Mouse (Mus musculus) liver, embryonic 12.5 days (tissue): ENCODE data around the gene Cflar. TPM values are rescaled to one million over a fixed set of nuclear protein-coding genes. Genes with fewer than 3 reads are reported as not detected.
"Not testable (repeated sequence)": the region's sequence is repeated elsewhere in the genome, so short reads cannot be mapped to it uniquely, and the experiment has no call there.

Experiments used
- ATAC-seq: fragments of 200-750 bp; cut with Nextera tagmentation; 2 replicates; pipeline ENCODE4 v1.8.0; 2017; ENCODE audit warnings: moderate number of reproducible peaks, mild to moderate bottlenecking, moderate library complexity
- H3K27ac ChIP-seq: fragments of 300-500 bp; sonication (generic); 2 replicates; pipeline ENCODE4 v1.5.1; 2016; ENCODE audit warnings: mild to moderate bottlenecking
- H3K27me3 ChIP-seq: fragments of 300-500 bp; sonication (generic); replicated peaks from 2 replicates; pipeline ENCODE4 v1.6.1; 2016; ENCODE audit warnings: mild to moderate bottlenecking, moderate library complexity
- H3K36me3 ChIP-seq: fragments of 300-500 bp; sonication (generic); 2 replicates; pipeline ENCODE4 v1.6.1; 2016; ENCODE audit warnings: mild to moderate bottlenecking, moderate library complexity
- H3K4me1 ChIP-seq: fragments of 300-500 bp; sonication (generic); 2 replicates; pipeline ENCODE4 v1.6.1; 2016
- H3K4me2 ChIP-seq: fragments of 300-500 bp; sonication (generic); 2 replicates; pipeline ENCODE4 v1.6.1; 2016; ENCODE audit warnings: mild to moderate bottlenecking, moderate library complexity
- H3K4me3 ChIP-seq: fragments of 300-500 bp; sonication (generic); 2 replicates; pipeline ENCODE4 v1.5.1; 2016; ENCODE audit warnings: mild to moderate bottlenecking, moderate library complexity
- H3K9ac ChIP-seq: fragments of 300-500 bp; sonication (generic); 2 replicates; pipeline ENCODE4 v1.6.1; 2016; ENCODE audit warnings: mild to moderate bottlenecking, moderate library complexity
- H3K9me3 ChIP-seq: fragments of 300-500 bp; sonication (generic); replicated peaks from 2 replicates; pipeline ENCODE4 v1.6.1; 2016; ENCODE audit warnings: mild to moderate bottlenecking, moderate library complexity
- WGBS: fragments of 180-500 bp; shearing (Covaris S2); methylation state at CpG from one replicate; pipeline ENCODE4 v1.1.7; 2016; ENCODE audit not compliant: insufficient replicate concordance; 5-methylcytosine and 5-hydroxymethylcytosine counted together
- polyA plus RNA-seq: library from polyadenylated mRNA; unstranded; fragments of >200 nt; fragmentation: Nextera tagmentation; extraction: Ambion mirVana; gene quantifications from 2 replicates; pipeline ENCODE4 v1.2.1, GENCODE M21; 2016

Cflar gene
- polyA plus RNA-seq = 17.1 and 19.0 TPM in 2 replicates

DNA sequence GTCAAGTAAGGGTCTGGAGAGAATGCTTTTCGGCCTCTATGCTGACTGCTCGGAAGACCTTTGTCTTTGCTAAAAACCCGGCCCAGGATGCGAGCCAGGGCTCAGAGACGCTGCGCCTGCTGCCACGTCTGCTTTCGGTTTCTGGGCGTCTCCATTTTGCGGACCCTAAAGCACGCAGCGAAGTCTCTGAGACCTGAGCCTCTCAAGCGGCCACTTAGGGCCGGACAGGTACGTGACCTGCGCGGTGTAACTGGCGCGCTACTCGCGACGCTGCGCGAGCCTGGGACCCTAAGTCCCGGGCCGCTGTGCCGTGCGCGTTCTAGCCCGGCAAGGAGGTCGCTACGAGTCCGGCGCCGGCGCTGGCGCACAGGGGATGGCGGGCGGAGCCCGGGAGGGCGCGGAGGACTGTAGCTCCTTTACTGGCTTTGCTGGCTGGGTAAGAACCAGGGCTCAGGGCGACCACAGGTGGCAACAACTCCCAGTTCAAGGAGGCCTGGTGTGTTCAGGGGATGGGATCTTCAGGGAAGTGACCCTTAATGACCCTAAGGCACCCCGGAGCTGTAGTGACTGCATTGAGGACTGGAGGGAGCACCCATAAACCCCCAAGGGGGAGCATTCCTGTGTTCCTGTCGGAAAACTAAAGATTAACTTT is at the start of gene Cflar:
Gene Cflar, plus strand, starts transcription at position 144 of the 652 bp plus-strand sequence.
- Histone ChIP-seq H3K9ac (peak within 1 kb of the TSS; percentile 91), H3K4me3 (peak within 1 kb of the TSS; percentile 81), H3K4me1 (peaks cover 43% of the 10 kb centered on the region), H3K27ac (peak within 1 kb of the TSS; percentile 97), H3K36me3 (peaks cover 19% of the 10 kb centered on the region), H3K9me3 (no peaks in the 10 kb centered on the region), H3K4me2 (peak within 1 kb of the TSS; percentile 76), H3K27me3 (no peaks in the 10 kb centered on the region)
- peak; percentile 68 for ATAC-seq
- under 1% methylated on average over 45 of the region's 45 CpGs for WGBS

DNA sequence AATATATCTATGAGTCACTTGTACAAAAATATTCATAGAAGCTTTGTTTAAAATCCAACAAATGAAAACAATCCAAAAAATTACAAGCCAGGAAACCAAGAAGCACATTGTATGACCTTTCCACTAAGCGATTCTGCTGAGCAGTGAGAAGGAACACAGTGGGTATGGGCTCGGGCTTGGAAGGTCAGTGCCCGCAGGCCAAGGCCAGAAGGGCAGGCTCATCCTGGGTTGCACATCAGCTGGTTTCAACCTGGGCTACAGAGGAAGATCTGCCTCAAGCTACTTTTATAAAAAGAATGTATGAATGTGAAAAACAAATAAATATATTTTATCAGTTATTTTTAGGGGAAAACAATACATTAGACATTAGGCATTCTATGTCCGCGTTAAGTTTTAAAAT is 48.6 kb upstream of the Cflar start:
- H3K27me3 ChIP-seq, H3K9me3 ChIP-seq, H3K4me1 ChIP-seq, H3K9ac ChIP-seq, ATAC-seq, H3K4me3 ChIP-seq, H3K27ac ChIP-seq, H3K4me2 ChIP-seq, H3K36me3 ChIP-seq: not testable (repeated sequence)
- WGBS = 78% methylated on average over 5 of the region's 5 CpGs

DNA sequence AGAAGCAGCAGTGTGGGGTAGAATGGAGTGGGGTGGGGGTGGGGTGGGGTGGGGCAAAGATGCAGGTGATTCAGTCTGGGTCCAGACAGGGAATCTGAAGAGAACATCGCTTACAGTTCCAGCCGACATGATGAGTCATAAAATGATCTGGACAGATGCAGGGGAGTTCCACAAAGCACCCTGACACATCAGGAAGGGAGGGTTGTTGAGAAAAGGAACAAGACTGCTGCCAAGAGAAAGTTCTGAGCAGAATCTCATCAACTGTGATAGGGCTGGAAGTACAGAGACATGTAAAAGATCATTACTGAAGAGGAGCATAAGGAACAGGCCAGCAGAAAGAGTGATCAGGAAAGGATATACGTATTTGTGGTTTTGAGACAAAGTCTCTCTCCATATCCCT is 47.9 kb upstream of the Cflar start:
- ATAC-seq, H3K27me3 ChIP-seq, H3K9ac ChIP-seq, H3K27ac ChIP-seq, H3K4me2 ChIP-seq, H3K4me1 ChIP-seq, H3K9me3 ChIP-seq, H3K4me3 ChIP-seq, H3K36me3 ChIP-seq: not testable (repeated sequence)
- 56% methylated on average over 3 of the region's 3 CpGs for WGBS

DNA sequence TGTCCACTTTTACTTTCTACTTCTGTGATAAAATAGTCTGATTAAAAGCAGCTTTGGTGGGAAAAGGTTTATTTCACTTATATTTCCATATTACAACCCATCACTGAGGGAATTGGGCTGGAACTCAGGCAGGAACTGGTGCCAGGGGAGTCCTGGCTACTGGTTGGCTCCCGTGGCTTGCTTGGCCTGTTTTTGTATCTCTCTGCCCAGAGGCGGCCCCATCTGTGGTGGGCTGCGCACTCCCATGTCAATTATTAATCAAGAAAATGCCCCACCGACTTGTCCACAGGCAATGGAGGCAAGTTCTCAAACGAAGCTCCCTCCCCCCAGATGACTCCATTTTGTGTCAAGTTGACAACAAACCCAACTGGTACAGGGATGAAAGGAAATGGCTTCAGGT is 43.1 kb upstream of the Cflar start:
- no peak overlapping the region for H3K9ac ChIP-seq
- no peak overlapping the region for H3K4me3 ChIP-seq
- no peaks in the 10 kb centered on the region for H3K27me3 ChIP-seq
- H3K4me1 ChIP-seq = no peaks in the 10 kb centered on the region
- no peak for ATAC-seq
- WGBS = 61% methylated on average over 5 of the region's 5 CpGs
- H3K36me3 ChIP-seq = no peaks in the 10 kb centered on the region
- no peak overlapping the region for H3K4me2 ChIP-seq
- no peak overlapping the region for H3K27ac ChIP-seq
- no peaks in the 10 kb centered on the region for H3K9me3 ChIP-seq

DNA sequence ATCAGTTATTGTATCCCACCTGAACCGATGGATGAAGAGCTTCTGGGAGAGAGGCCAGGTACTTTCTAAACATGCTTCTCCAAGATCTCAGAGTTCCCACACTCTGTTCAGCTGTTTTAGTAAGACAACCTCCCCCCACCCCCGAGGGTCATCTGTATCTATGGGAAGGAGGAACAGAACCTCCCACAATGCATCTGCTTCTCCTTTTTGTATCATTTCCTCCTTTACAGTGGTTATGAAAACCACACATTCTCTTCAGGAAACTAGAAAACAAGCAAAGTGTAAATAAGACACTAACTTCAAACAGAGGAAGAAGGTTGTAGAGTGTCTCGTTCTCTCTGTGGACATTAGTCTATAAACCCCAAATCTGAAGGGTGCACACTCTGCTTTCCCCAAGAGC is 41.7 kb upstream of the Cflar start:
- not testable (repeated sequence) for H3K4me1 ChIP-seq, ATAC-seq, H3K4me3 ChIP-seq, H3K9ac ChIP-seq, H3K4me2 ChIP-seq, H3K27ac ChIP-seq, H3K36me3 ChIP-seq, H3K9me3 ChIP-seq, H3K27me3 ChIP-seq
- 47% methylated on average over 3 of the region's 3 CpGs for WGBS

DNA sequence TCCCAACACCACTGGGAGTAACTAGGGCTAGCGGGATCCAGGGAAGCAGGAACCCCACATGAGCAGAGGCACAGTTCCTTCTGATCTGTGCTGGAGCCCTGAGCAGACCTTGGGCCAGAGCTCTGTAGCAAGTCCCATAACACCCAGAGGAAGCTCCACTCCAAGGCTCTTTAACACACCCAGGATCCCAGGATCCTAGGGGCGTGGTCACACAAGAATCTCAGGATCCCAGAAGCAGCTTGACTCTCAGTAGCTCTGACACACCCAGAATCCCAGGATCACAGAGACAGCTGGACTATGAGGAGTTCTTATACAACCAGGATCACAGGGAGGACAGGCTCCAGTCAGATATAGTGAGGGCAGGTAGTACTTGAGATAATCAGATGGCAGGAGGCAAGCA is 39.2 kb upstream of the Cflar start:
- H3K36me3 ChIP-seq = no peaks in the 10 kb centered on the region
- H3K4me3 ChIP-seq = no peak overlapping the region
- no peak overlapping the region for H3K9ac ChIP-seq
- H3K4me2 ChIP-seq = no peak overlapping the region
- H3K9me3 ChIP-seq = no peaks in the 10 kb centered on the region
- 64% methylated on average over 2 of the region's 2 CpGs for WGBS
- no peaks in the 10 kb centered on the region for H3K27me3 ChIP-seq
- no peak for ATAC-seq
- H3K27ac ChIP-seq = no peak overlapping the region
- H3K4me1 ChIP-seq = no peaks in the 10 kb centered on the region

DNA sequence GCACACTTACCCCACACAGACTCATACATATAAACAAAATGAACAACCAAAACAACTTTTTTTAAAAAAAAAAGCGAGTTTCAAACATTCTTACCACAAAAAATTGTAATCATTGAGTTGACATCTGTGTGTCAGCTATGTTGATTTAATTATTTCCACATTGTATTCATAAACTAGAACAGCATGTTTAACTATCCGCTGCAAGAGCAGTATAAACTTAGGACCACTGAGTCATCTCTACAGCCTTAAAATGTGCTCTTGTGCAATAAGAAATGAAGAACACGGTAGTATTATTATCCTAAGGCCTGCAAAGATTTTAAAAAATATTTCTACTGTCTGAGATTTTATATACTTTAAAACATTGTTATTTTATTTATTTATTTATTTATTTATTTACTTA is 36.3 kb upstream of the Cflar start:
- Histone ChIP-seq H3K4me3 (no peak overlapping the region), H3K9me3 (no peaks in the 10 kb centered on the region), H3K4me1 (no peaks in the 10 kb centered on the region), H3K9ac (no peak overlapping the region), H3K4me2 (no peak overlapping the region), H3K27me3 (no peaks in the 10 kb centered on the region), H3K36me3 (no peaks in the 10 kb centered on the region), H3K27ac (no peak overlapping the region)
- whole genome bisulfite sequencing = 66% methylated on average over 3 of the region's 3 CpGs
- no peak for ATAC-seq

DNA sequence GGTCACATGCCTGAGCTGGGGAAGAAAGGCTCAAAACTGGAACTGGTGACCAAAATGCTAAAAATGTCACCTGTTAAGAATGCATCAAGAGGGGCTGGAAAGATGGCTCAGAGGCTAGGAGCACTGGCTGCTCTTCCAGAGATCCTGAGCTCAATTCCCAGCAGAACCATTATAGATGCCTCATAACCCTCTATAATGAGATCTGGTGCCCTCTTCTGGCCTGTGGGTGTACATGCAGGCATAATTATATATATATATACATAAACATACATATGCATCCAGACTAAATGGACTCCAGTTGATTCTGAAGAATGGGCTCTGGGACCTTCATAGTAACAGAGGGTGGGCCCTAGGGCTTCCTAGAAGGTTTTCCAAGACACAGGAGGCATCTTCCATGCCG is 33.7 kb upstream of the Cflar start:
- H3K9me3 ChIP-seq = no peaks in the 10 kb centered on the region
- 63% methylated on average over 1 of the region's 1 CpGs for WGBS
- H3K27me3 ChIP-seq = no peaks in the 10 kb centered on the region
- no peak overlapping the region for H3K9ac ChIP-seq
- ATAC-seq = no peak
- H3K4me2 ChIP-seq = no peak overlapping the region
- H3K36me3 ChIP-seq = no peaks in the 10 kb centered on the region
- H3K27ac ChIP-seq = no peak overlapping the region
- H3K4me3 ChIP-seq = no peak overlapping the region
- no peaks in the 10 kb centered on the region for H3K4me1 ChIP-seq

DNA sequence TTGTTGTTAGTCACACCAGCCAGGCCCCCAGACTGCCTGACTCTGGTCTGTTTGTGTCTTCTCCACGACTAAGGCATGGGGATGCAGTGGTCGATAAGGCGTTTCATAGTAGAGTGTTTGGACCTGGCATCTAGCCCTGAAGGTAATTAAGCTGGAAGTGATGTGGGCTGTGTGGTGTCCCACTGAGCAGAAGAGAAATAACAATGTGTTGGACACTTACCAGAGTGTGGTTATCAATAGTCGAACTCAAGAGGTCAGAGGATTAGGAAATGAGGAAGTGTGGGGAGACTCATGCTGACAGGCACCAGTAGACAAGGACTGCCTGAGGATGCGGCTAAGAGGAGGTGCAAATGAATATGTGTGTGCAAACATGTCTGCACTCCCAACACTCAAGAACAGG is 32.9 kb upstream of the Cflar start:
- not testable (repeated sequence) for H3K9me3 ChIP-seq, H3K4me1 ChIP-seq, H3K27me3 ChIP-seq, H3K4me3 ChIP-seq, ATAC-seq, H3K9ac ChIP-seq, H3K4me2 ChIP-seq, H3K36me3 ChIP-seq, H3K27ac ChIP-seq
- WGBS = 34% methylated on average over 5 of the region's 5 CpGs

DNA sequence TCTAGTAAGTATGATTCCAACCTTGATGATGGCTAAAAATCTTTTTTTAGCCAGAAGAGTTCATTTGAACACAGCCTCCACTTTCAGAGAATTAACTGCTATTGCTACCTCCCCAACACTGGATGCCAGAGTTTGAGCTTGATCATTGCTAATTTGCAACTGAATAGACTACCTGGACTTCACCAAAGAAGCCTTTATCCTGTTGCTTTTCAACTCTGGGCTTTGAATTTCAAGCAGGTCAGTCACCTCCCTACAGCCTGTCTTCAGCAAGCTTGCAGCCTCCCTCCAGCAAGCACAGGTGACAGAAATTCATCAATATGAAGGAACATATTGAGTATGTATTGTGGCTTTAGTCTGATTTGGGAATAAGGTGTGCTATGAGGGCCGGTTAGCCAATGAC is 21.9 kb upstream of the Cflar start:
- no peak for ATAC-seq
- H3K27me3 ChIP-seq = no peaks in the 10 kb centered on the region
- WGBS = 68% methylated on average over 1 of the region's 1 CpGs
- H3K4me1 ChIP-seq = no peaks in the 10 kb centered on the region
- H3K36me3 ChIP-seq = no peaks in the 10 kb centered on the region
- no peak overlapping the region for H3K4me3 ChIP-seq
- no peak overlapping the region for H3K9ac ChIP-seq
- H3K9me3 ChIP-seq = no peaks in the 10 kb centered on the region
- no peak overlapping the region for H3K27ac ChIP-seq
- no peak overlapping the region for H3K4me2 ChIP-seq

DNA sequence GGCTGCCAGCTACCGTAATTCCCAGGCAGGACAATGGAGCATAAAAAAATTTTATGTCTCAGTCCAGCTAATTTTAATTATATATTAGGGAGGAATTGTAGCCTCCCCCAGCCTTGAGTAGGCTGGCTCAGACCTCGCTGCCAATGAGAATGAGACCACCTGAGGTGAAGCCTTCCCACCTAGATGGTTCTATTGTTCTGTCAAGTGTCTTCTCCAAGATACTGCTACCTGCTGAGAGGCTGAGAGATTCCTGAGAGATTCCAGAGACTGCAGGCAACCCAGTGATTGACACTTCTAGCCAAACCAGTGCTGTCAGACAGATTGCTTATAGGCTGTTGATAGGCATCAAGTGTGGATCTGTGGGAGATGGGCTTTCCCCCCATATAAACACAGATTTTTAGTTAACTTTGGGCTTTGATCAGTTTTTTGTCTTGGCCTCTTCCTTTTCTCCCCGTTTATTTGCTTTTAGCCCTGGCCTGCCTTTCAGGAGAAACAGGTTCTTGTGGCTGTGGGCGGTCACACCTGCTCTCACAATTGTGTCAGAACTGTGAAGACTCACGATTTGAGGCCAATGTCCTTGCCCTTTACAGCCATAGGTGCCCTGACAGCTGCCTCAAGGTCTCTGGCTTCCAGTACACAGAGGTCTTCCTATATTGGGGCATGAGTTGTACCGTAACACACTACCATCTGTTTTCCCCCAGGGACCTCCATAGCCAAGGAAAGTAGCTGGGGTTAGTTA is 21.1 kb upstream of the Cflar start:
- Histone ChIP-seq H3K36me3 (no peaks in the 10 kb centered on the region), H3K4me3 (no peak overlapping the region), H3K4me1 (no peaks in the 10 kb centered on the region), H3K4me2 (no peak overlapping the region), H3K27me3 (no peaks in the 10 kb centered on the region), H3K9me3 (no peaks in the 10 kb centered on the region), H3K27ac (no peak overlapping the region), H3K9ac (no peak overlapping the region)
- no peak for ATAC-seq
- 57% methylated on average over 6 of the region's 6 CpGs for WGBS

DNA sequence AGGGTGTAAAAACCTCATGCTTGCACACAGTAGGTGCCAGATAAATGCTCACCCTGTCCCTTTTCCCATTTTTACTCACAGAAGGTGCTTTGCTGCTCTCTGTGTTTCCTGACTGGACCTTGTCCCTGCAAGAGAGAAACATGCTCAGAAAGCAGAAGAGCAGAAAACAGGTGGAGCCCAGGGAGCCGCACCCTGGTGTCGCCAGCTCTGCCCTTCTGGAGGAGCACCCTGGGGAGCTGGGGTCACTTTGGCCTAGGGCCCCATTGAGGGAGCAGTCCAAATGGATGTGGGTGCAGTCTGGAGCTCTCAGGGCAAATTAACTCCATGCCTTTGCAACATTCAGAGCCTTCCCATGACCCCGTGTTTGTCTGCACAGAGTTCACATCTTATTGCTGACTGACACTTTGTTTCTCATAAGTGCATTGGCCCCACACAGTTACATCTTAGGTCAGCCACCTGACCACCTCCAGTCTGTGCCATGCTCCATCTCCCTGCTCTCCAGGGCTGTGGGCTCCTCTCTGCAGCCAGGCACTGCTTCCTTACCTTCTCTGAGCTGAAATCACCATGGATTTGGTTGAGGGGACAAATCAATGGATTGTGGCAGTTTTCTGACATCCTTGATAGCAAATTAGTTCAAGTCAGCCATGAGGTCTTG is 20.3 kb upstream of the Cflar start:
- not testable (repeated sequence) for H3K9ac ChIP-seq, H3K27me3 ChIP-seq, H3K9me3 ChIP-seq, H3K4me2 ChIP-seq, H3K27ac ChIP-seq, H3K36me3 ChIP-seq, H3K4me1 ChIP-seq, ATAC-seq, H3K4me3 ChIP-seq
- WGBS = 69% methylated on average over 2 of the region's 3 CpGs
